Mouse (Mus musculus) MEL (cell line): ENCODE measurements at regions not wholly inside any gene's neighbourhood (a gene's known extent, or its start where the extent isn't known, plus 50 kb on each side); places are given as distances from the start of the nearest gene placed in this dataset.

ENCODE experiments used
- CHD2 ChIP-seq: IDR thresholded peaks from 2 replicates; pipeline ENCODE4 v1.6.1; 2011; ENCODE audit warnings: low read length, improper control_type of control experiment
- CTCF ChIP-seq, 3 experiments: IDR thresholded peaks in 2 of 3; conservative IDR thresholded peaks in 1 of 3; 2 replicates each; pipeline ENCODE4 v1.5.1; 2011 to 2012; ENCODE audit warnings: low read length in 3 of 3, low read depth in 2 of 3, mild to moderate bottlenecking in 2 of 3, improper control_type of control experiment in 1 of 3, inconsistent platforms in 1 of 3, mixed read lengths in 1 of 3, moderate library complexity in 1 of 3; ENCODE audit not compliant: control insufficient read depth in 1 of 3, insufficient read depth in 1 of 3, poor library complexity in 1 of 3, severe bottlenecking in 1 of 3
- ELF1 ChIP-seq: IDR thresholded peaks from 2 replicates; pipeline ENCODE4 v1.6.1; 2014; ENCODE audit warnings: low read depth, mild to moderate bottlenecking, inconsistent platforms, low read length, improper control_type of control experiment, moderate library complexity
- MYC ChIP-seq: IDR thresholded peaks from 2 replicates; pipeline ENCODE4 v1.6.1; 2011; ENCODE audit warnings: low read depth, mild to moderate bottlenecking, low read length, improper control_type of control experiment, moderate library complexity
- RAD21 ChIP-seq: IDR thresholded peaks from 2 replicates; pipeline ENCODE4 v1.6.1; 2011; ENCODE audit warnings: mild to moderate bottlenecking, low read depth, low read length, improper control_type of control experiment
- SIN3A ChIP-seq: IDR thresholded peaks from 2 replicates; pipeline ENCODE4 v1.6.1; 2012; ENCODE audit warnings: low read length, improper control_type of control experiment, inconsistent platforms
- TAL1 ChIP-seq: IDR thresholded peaks from 2 replicates; pipeline ENCODE4 v1.6.1; 2012; ENCODE audit warnings: mild to moderate bottlenecking, inconsistent platforms, low read length, moderate library complexity, mixed read lengths
- USF1 ChIP-seq: IDR thresholded peaks from 2 replicates; pipeline ENCODE4 v1.6.1; 2014; ENCODE audit warnings: low read depth, mild to moderate bottlenecking, inconsistent platforms, low read length, improper control_type of control experiment, moderate library complexity
- ZNF384 ChIP-seq: IDR thresholded peaks from 2 replicates; pipeline ENCODE4 v1.6.1; 2012; ENCODE audit warnings: low read depth, mild to moderate bottlenecking, inconsistent platforms, low read length, improper control_type of control experiment

DNA sequence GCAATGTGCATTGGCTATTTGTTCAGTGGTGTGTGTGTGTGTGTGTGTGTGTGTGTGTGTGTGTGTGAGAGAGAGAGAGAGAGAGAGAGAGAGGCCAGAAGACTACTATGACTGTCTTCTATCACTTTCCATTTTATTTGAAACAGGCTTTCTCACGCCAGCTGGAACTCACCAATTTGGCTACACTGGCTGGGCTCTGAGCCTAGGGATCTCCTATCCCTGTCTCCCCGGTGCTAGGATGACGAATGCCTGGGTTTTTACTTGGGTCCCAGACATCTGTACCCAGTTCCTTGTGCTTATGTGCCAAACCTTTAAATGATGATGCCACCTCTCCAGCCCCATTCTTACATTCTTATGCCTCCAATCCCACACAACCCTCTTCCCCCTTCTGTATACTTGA is 120.6 kb upstream of the Mrps10 start:
- no peak for TF ChIP-seq TAL1
- TF ChIP-seq RAD21: no peak
- TF ChIP-seq CHD2: no peak
- no peak for TF ChIP-seq ZNF384
- no peak for TF ChIP-seq CTCF (IDR thresholded peaks at IDR 0.05 in 2 of 3, conservative IDR thresholded peaks at IDR 0.05 in 1 of 3; ENCODE audit: control insufficient read depth in 1 of 3, insufficient read depth in 1 of 3, low read depth in 2 of 3, low read length in 3 of 3, poor library complexity in 1 of 3, severe bottlenecking in 1 of 3)
- no peak for TF ChIP-seq SIN3A
- no peak for TF ChIP-seq USF1
- no peak for TF ChIP-seq MYC
- no peak for TF ChIP-seq ELF1
